Mouse (Mus musculus): ENCODE data around the gene Fgg. TPM values are rescaled to one million over a fixed set of nuclear protein-coding genes. Genes with fewer than 3 reads are reported as not detected.
A peak's percentile ranks its signal among the peaks of the same experiment; 100 is the strongest.

Fgg gene
- polyA plus RNA-seq, 2 experiments, result 0.77 TPM; not detected in 1

GRCm38 (mm10) chr3:82992956-82993355 lies 14.6 kb upstream of the Fgg start:
- no peak for DNase-seq (ENCODE audit: low spot score)
- no peak overlapping the region for H3K27ac ChIP-seq (replicated peaks; ENCODE audit: low read depth, low read length)

GRCm38 (mm10) chr3:82995368-82995767 lies 12.2 kb upstream of the Fgg start:
- Histone ChIP-seq H3K27ac (replicated peaks; ENCODE audit: low read depth, low read length) (no peak overlapping the region), H3K4me3 (replicated peaks; ENCODE audit: low read length) (peak overlapping the region; percentile 16; the same call in 1 of the 2 replicates), H3K9me3 (ENCODE audit: control insufficient read depth, low read length) (no peaks in the 10 kb centered on the region), H3K4me2 (replicated peaks; ENCODE audit: low read depth, low read length, severe bottlenecking) (peak overlapping the region; percentile 45), H3K27me3 (ENCODE audit: control insufficient read depth, insufficient read depth, low read length) (no peaks in the 10 kb centered on the region; the same call in 1 of the 2 replicates), H3K9ac (ENCODE audit: low read depth, low read length, severe bottlenecking) (no peak overlapping the region), H3K4me1 (ENCODE audit: control insufficient read depth, insufficient read depth, low read length) (peaks cover 8% of the 10 kb centered on the region), H3K36me3 (ENCODE audit: control insufficient read depth, insufficient read depth, low read length) (no peaks in the 10 kb centered on the region)
- TF ChIP-seq POLR2A (IDR thresholded peaks at IDR 0.05; ENCODE audit: borderline replicate concordance, extremely low read depth, insufficient read depth, insufficient read length), result no peak
- peak; percentile 36 for DNase-seq (ENCODE audit: low spot score)
- ATAC-seq (ENCODE audit: low FRiP score, low read depth), result 0 out of 2 replicates have a peak, but pooled peaks have one; percentile 48
- WGBS, result 2% methylated on average over 23 of the region's 24 CpGs

More at GRCm38 (mm10) chr3:82992956-82993355, 14.6 kb upstream of the Fgg start:
- Histone ChIP-seq H3K9ac (ENCODE audit: low read depth, low read length, severe bottlenecking) (no peak overlapping the region), H3K4me3 (replicated peaks; ENCODE audit: low read length) (no peak overlapping the region), H3K9me3 (ENCODE audit: control insufficient read depth, low read length) (no peaks in the 10 kb centered on the region), H3K27me3 (ENCODE audit: control insufficient read depth, insufficient read depth, low read length) (no peaks in the 10 kb centered on the region; the same call in 1 of the 2 replicates), H3K36me3 (ENCODE audit: control insufficient read depth, insufficient read depth, low read length) (no peaks in the 10 kb centered on the region), H3K4me1 (ENCODE audit: control insufficient read depth, insufficient read depth, low read length) (peaks cover 8% of the 10 kb centered on the region), H3K4me2 (replicated peaks; ENCODE audit: low read depth, low read length, severe bottlenecking) (no peak overlapping the region)
- no peak for TF ChIP-seq POLR2A (IDR thresholded peaks at IDR 0.05; ENCODE audit: borderline replicate concordance, extremely low read depth, insufficient read depth, insufficient read length)
- 81% methylated on average over 6 of the region's 6 CpGs for WGBS
- no peak for ATAC-seq (ENCODE audit: low FRiP score, low read depth)

- H3K27me3 ChIP-seq (ENCODE audit: control insufficient read depth, insufficient read depth, low read length), result no peaks in the 10 kb centered on the region; the same call in 1 of the 2 replicates
- no peak overlapping the region for H3K9ac ChIP-seq (ENCODE audit: low read depth, low read length, severe bottlenecking)
- WGBS, result 42% methylated on average over 3 of the region's 3 CpGs
- DNase-seq (ENCODE audit: low spot score), result no peak
- H3K36me3 ChIP-seq (ENCODE audit: control insufficient read depth, insufficient read depth, low read length), result no peaks in the 10 kb centered on the region
- H3K4me2 ChIP-seq (replicated peaks; ENCODE audit: low read depth, low read length, severe bottlenecking), result no peak overlapping the region
- TF ChIP-seq POLR2A (IDR thresholded peaks at IDR 0.05; ENCODE audit: borderline replicate concordance, extremely low read depth, insufficient read depth, insufficient read length), result no peak
- no peak overlapping the region for H3K27ac ChIP-seq (replicated peaks; ENCODE audit: low read depth, low read length)
- no peak overlapping the region for H3K4me3 ChIP-seq (replicated peaks; ENCODE audit: low read length)
- no peaks in the 10 kb centered on the region for H3K9me3 ChIP-seq (ENCODE audit: control insufficient read depth, low read length)
- ATAC-seq (ENCODE audit: low FRiP score, low read depth), result no peak
- peaks cover 8% of the 10 kb centered on the region for H3K4me1 ChIP-seq (ENCODE audit: control insufficient read depth, insufficient read depth, low read length)
Measured at GRCm38 (mm10) chr3:82996656-82997055, 10.9 kb upstream of the Fgg start.

- Histone ChIP-seq H3K9ac (ENCODE audit: low read depth, low read length, severe bottlenecking) (no peak overlapping the region), H3K9me3 (ENCODE audit: control insufficient read depth, low read length) (no peaks in the 10 kb centered on the region), H3K27me3 (ENCODE audit: control insufficient read depth, insufficient read depth, low read length) (no peaks in the 10 kb centered on the region; the same call in 1 of the 2 replicates), H3K4me3 (replicated peaks; ENCODE audit: low read length) (no peak overlapping the region), H3K27ac (replicated peaks; ENCODE audit: low read depth, low read length) (no peak overlapping the region), H3K4me1 (ENCODE audit: control insufficient read depth, insufficient read depth, low read length) (peaks cover 8% of the 10 kb centered on the region), H3K4me2 (replicated peaks; ENCODE audit: low read depth, low read length, severe bottlenecking) (no peak overlapping the region), H3K36me3 (ENCODE audit: control insufficient read depth, insufficient read depth, low read length) (no peaks in the 10 kb centered on the region)
- peak; percentile 86 for ATAC-seq (ENCODE audit: low FRiP score, low read depth)
- TF ChIP-seq POLR2A (IDR thresholded peaks at IDR 0.05; ENCODE audit: borderline replicate concordance, extremely low read depth, insufficient read depth, insufficient read length), result no peak
- 31% methylated on average over 8 of the region's 8 CpGs for WGBS
- peak; percentile 95 for DNase-seq (ENCODE audit: low spot score)
Measured at GRCm38 (mm10) chr3:82998772-82999463, 8.6 kb upstream of the Fgg start.

- DNase-seq (ENCODE audit: low spot score), result no peak
- WGBS, result 63% methylated on average over 9 of the region's 9 CpGs
- Histone ChIP-seq H3K4me2 (replicated peaks; ENCODE audit: low read depth, low read length, severe bottlenecking) (no peak overlapping the region), H3K27ac (replicated peaks; ENCODE audit: low read depth, low read length) (no peak overlapping the region), H3K9ac (ENCODE audit: low read depth, low read length, severe bottlenecking) (no peak overlapping the region), H3K4me1 (ENCODE audit: control insufficient read depth, insufficient read depth, low read length) (peaks cover 8% of the 10 kb centered on the region), H3K27me3 (ENCODE audit: control insufficient read depth, insufficient read depth, low read length) (no peaks in the 10 kb centered on the region; the same call in 1 of the 2 replicates), H3K36me3 (ENCODE audit: control insufficient read depth, insufficient read depth, low read length) (no peaks in the 10 kb centered on the region), H3K4me3 (replicated peaks; ENCODE audit: low read length) (no peak overlapping the region), H3K9me3 (ENCODE audit: control insufficient read depth, low read length) (no peaks in the 10 kb centered on the region)
- TF ChIP-seq POLR2A (IDR thresholded peaks at IDR 0.05; ENCODE audit: borderline replicate concordance, extremely low read depth, insufficient read depth, insufficient read length), result no peak
- no peak for ATAC-seq (ENCODE audit: low FRiP score, low read depth)
Measured at GRCm38 (mm10) chr3:82999995-83000394, 7.5 kb upstream of the Fgg start.
